ENCODE assay signal across 11 mouse cellular contexts in the genomic region with DNA sequence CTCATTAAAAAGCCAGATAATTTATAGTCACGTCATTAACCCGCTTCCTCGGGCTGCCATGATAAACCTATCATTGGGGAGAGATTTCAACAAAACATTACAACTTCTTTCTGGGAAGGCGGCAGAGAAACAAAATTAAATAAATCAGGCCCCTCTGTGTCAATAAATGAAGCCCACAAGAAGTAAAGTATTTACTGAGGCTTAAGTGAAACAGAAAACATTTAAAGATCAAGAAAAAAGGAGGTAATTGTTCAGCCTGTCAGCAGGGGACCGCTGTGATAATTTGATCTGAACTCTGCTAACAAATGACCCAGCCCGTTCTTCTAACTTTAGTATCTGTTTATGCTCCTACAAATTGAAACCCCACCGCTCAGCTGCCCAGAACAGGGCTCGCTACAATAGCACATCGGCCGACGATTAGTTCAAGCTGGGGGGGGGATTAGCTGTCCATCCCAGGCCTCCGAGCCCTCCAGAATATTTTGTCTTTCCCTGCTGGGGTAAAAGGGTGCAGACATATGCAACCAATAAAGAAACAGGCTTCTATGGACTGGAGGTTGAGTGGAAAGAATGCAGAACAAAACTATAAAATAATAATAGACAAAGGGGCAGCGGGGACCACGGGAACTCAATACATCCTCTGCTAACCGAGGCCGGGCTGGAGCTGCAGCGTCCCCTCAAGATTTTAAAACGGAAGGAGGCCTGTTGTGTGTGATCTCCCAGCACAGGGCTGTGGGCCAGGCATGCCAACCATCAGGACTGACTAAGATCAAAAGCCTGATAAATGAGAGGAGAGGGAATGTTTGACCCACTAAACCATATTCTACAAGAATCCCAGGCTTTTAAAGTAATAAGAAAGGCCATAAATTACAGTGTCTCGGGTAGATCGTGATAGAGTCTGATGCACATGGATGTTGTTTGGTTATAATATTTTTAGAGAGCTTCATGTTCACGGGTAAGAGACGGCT.
DNase-seq lines count a peak whose midpoint lies in the region; ATAC-seq lines count a peak whose summit lies in the region.
"Had no signal": no experiment of that assay in that cellular context is flagged by ENCODE, and none has a peak within 500 bp of the region (broad histone marks: within the 10 kb centered on the region; RNA-seq: fewer than 3 reads in every experiment).

No protein-coding gene starts in this region.

- no peak for ATAC-seq in kidney, embryonic 14.5 days (ENCODE audit: low FRiP score, low TSS enrichment)
- ATAC-seq in hindbrain, embryonic 12.5 days (ENCODE audit: low FRiP score), result no peak
- no peak for ATAC-seq in midbrain, embryonic 14.5 days (ENCODE audit: low FRiP score, low TSS enrichment)

- no peaks in the 10 kb centered on the region for H3K36me3 ChIP-seq in kidney, embryonic 14.5 days (ENCODE audit: control insufficient read depth, insufficient read depth, low read length)
- no peaks in the 10 kb centered on the region for H3K36me3 ChIP-seq in hindbrain, embryonic 12.5 days
- no peaks in the 10 kb centered on the region for H3K36me3 ChIP-seq in midbrain, embryonic 14.5 days (ENCODE audit: control insufficient read depth, insufficient read depth, low read length)

- DNase-seq in kidney, adult 18-20 months, result no peak
- DNase-seq in embryo, embryonic 9.5 days (ENCODE audit: extremely low spot score), result peak; percentile 54
- peak; percentile 46 for DNase-seq in midbrain, embryonic 14.5 days
- no peak for DNase-seq in urinary bladder, postnatal 36 days (ENCODE audit: low spot score in 2 of 2)
- no peak for DNase-seq in left cerebral cortex, adult 9 months (ENCODE audit: low spot score in 2 of 2)
- no peak for DNase-seq in layer of hippocampus, postnatal 25 days (ENCODE audit: extremely low spot score in 1 of 2, low spot score in 1 of 2)
- DNase-seq: cerebellum, postnatal 36 days; kidney, postnatal 36 days; right cerebral cortex, adult 18-20 months had no signal

- H3K27me3 ChIP-seq in kidney, embryonic 14.5 days (ENCODE audit: control insufficient read depth, insufficient read depth, low read length), result no peaks in the 10 kb centered on the region
- no peaks in the 10 kb centered on the region for H3K27me3 ChIP-seq in hindbrain, embryonic 12.5 days
- H3K27me3 ChIP-seq in midbrain, embryonic 14.5 days (ENCODE audit: control insufficient read depth, insufficient read depth, low read length), result no peaks in the 10 kb centered on the region

- H3K27ac ChIP-seq in kidney, embryonic 14.5 days (ENCODE audit: low read depth, low read length), result no peak overlapping the region
- no peak overlapping the region for H3K27ac ChIP-seq in hindbrain, embryonic 12.5 days
- no peak overlapping the region for H3K27ac ChIP-seq in midbrain, embryonic 14.5 days (replicated peaks; ENCODE audit: low read depth, low read length)

- peak overlapping the region; percentile 15; the same call in 1 of the 2 replicates for H3K4me2 ChIP-seq in kidney, embryonic 14.5 days (replicated peaks; ENCODE audit: low read depth, low read length)
- H3K4me2 ChIP-seq in hindbrain, embryonic 12.5 days (replicated peaks), result peak overlapping the region; percentile 28
- H3K4me2 ChIP-seq in midbrain, embryonic 14.5 days (ENCODE audit: low read length), result peak overlapping the region; percentile 38

- no peak overlapping the region for H3K4me3 ChIP-seq in kidney, embryonic 14.5 days (ENCODE audit: low read length)
- H3K4me3 ChIP-seq in hindbrain, embryonic 12.5 days, result no peak overlapping the region
- no peak overlapping the region for H3K4me3 ChIP-seq in midbrain, embryonic 14.5 days (replicated peaks; ENCODE audit: low read depth, low read length)

- WGBS in kidney, embryonic 14.5 days, result 17% methylated on average over 22 of the region's 22 CpGs
- 16% methylated on average over 22 of the region's 22 CpGs for WGBS in hindbrain, embryonic 12.5 days
- WGBS in midbrain, embryonic 14.5 days, result 10% methylated on average over 22 of the region's 22 CpGs

- H3K4me1 ChIP-seq in kidney, embryonic 14.5 days (ENCODE audit: control insufficient read depth, insufficient read depth, low read length), result peaks cover 14% of the 10 kb centered on the region; the same call in 1 of the 2 replicates
- peaks cover 18% of the 10 kb centered on the region for H3K4me1 ChIP-seq in hindbrain, embryonic 12.5 days
- H3K4me1 ChIP-seq in midbrain, embryonic 14.5 days (ENCODE audit: control insufficient read depth, insufficient read depth, low read length), result peaks cover 20% of the 10 kb centered on the region; the same call in 1 of the 2 replicates

- no peaks in the 10 kb centered on the region for H3K9me3 ChIP-seq in kidney, embryonic 14.5 days (ENCODE audit: control insufficient read depth, low read length)
- no peaks in the 10 kb centered on the region for H3K9me3 ChIP-seq in hindbrain, embryonic 12.5 days (replicated peaks)
- no peaks in the 10 kb centered on the region for H3K9me3 ChIP-seq in midbrain, embryonic 14.5 days (ENCODE audit: control insufficient read depth, low read length)

- H3K9ac ChIP-seq in kidney, embryonic 14.5 days (ENCODE audit: low read depth, low read length), result no peak overlapping the region
- H3K9ac ChIP-seq in hindbrain, embryonic 12.5 days, result no peak overlapping the region; the same call in 1 of the 2 replicates
- H3K9ac ChIP-seq in midbrain, embryonic 14.5 days (replicated peaks; ENCODE audit: low read length), result no peak overlapping the region

Comparison
In these comparisons a context has a peak if more than half of its experiments do, and no peak if none do; other contexts are left out.
1. DNase-seq: peak in embryo, embryonic 9.5 days (single experiment) and midbrain, embryonic 14.5 days (single experiment); none in kidney, adult 18-20 months (single experiment), urinary bladder, postnatal 36 days (0 of 2), left cerebral cortex, adult 9 months (0 of 2) and layer of hippocampus, postnatal 25 days (0 of 2).
2. Peak in every context shown above with its lines, with median percentiles within 50 percentile points of each other: H3K4me2 ChIP-seq.